Mouse (Mus musculus): Measurements from ENCODE around the gene Tpcn1. TPM values are rescaled to one million over a fixed set of nuclear protein-coding genes. Genes with fewer than 3 reads are reported as not detected.
"Not testable (repeated sequence)": the region's sequence is repeated elsewhere in the genome, so short reads cannot be mapped to it uniquely, and the experiment has no call there.

Tpcn1 gene
- total RNA-seq, 4 experiments from 2014 or later = 32.5 to 41.9 (median 34.2) TPM

DNA sequence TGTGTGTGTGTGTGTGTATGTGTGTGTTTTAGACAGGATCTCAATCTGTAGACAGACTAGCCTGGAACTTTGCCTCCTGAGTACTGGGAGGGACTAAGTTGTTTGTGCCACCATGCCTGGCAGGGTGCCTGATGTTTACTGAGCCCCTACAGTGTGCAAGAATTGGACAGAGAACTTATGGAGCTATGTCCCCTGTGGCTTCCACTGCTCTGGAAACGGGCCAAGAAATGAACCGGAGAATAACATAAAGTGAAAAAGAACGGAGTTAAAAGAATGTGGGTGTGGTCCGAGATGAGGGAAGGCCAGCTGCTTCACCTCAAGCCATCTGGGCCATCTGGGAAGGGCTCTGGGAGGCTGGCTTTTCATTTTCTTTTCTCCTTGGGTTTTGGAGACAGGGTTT is 73.7 kb downstream of the Tpcn1 start:
- DNase-seq (ENCODE audit: low spot score in 2 of 2) = no peak

DNA sequence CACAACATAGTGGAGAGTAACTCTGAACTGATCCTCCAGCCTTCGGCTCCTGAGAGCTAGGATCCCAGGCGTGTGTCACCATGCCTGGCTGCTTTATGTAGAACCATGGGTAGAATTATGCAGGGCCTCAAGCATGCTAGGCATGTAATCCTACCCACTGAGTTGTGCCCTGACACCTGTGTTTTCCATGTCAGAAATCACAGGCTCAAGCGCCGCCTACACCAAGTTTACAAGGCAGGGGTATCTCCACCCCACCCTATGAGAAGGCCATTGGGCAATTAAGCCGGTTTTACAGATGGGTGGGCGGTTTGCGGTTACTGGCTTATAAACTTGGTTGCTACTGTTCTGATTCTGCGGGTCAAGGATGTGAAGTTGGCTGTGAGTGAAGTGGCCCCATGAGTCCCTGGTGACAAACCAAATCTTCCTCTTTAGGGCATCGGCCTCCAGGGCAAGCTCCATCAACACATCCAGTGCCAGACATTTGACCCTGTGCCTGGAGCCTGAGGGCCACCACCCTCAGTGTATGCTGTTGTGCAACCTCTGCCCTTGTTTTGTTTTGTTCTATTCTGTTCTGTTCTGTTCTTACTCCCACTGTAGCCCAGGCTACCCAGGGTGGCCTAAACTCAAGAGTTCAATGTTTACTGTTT is 74.3 kb downstream of the Tpcn1 start:
- DNase-seq (ENCODE audit: low spot score in 2 of 2) = no peak

DNA sequence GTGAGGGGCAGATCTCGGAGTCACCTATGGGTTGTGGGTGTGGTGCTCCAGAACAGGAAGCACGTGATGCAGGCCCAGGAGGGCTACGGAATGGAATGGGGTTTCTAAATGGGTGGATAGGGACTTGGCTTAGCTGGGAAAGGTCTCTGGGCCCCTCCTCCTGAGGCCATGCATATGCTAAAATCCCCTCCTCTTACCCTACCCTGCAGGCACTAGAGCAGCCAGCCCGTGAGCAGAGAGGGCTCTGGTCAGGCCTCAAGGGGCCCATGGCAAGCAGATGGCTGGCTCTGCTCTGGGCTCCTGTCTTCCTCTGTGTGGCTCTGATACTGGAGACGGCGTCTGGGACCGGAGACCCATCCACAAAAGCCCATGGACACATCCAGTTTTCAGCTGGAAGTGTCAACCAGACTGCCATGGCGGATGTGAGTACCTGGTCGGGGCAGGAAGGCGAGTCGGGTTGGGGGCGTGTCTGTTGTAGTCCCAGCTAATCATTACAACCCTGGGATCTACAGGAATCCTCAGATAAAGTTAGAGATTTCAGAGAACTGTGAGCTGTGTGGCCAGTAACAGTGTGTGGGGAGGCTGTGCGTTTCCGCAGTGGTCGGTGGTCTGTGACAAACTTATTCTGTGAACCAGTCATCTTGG is 75.4 kb downstream of the Tpcn1 start:
- DNase-seq (ENCODE audit: low spot score in 2 of 2) = no peak

DNA sequence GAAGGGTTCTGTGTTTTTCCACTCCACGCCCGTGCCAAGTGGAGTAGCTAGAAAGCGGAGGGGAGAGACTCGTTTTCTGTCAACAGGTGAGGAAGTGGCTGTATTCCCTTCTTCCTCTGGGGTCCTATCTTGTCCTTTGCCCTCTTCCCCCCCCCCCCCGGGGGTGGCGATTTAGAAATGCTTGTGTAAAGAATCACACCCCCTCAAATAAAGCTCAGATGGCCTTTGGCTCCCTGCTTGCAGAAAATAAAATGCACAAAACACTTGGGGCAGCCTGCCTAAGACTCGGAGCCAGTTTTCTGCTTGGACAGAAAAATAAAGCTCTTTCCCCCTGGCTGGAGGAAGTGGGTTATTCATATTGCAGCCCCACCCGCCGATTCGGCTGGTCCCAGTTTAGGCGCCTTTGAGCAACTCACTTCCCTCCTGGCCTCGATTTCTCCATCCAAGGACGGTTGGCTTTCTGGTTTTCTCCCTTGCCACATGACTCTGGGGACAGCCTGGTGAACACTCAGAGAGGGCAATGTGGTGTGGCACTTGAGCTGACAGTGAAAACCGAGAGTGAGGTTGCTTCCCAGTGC is 76.7 kb downstream of the Tpcn1 start:
- DNase-seq (ENCODE audit: low spot score in 2 of 2) = no peak

DNA sequence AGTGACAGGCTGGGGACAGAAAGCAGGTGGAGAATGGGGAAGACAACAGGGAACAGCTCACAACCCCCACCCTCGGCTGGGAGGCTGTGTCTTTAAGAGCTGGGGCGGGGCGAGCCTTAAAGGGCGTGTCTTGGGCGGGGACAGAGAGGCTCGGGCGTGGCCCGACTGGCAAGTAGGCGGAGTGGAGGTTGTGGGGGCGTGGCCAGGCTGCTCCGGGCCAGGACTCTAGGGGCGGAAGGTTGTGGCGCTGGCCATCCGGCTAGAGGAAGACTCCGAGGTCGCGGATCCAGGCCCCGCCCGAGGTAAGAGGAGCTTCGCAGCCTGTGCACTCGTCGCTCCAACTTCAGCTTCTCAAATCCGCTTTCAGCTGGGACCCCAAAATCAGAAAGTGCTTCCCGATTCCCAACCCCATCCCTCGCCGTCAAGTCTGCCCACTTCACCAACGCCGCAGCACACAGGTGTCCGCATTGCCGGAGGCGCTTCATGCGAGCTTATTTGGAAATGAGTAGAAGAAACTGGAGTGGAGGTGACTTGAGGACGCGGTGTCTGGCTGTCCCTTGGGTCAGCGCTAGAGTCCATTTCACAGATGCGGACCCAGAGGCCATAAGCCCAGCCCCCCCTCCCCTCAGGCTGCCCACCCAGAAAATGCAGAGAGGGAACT is 77.4 kb downstream of the Tpcn1 start, which contains the start of gene Slc8b1:
Slc8b1 (plus strand) TSS at position 187 of the 661 bp plus-strand sequence.
- DNase-seq (ENCODE audit: low spot score in 2 of 2) = peak; percentile 66 to 82

DNA sequence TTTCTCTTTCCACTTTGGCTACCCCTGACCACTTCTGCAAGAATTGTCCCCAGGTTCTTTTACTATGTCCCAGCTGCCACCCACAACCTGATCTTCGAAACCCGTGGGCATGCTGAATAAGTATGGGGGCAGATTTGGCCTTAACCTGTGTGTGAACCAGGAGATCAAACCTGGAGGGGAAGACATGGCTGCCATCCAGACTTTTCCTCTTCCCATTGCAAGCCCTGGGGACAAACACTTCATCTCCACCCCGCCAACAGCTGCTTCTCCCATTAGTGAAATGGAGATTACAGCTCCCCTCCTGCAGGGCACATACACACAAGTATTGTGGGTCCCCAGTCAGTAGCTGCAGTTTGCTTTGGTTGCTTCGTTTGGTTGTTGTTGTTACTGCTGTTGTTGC is 81.2 kb downstream of the Tpcn1 start:
- DNase-seq (ENCODE audit: low spot score in 2 of 2) = no peak

DNA sequence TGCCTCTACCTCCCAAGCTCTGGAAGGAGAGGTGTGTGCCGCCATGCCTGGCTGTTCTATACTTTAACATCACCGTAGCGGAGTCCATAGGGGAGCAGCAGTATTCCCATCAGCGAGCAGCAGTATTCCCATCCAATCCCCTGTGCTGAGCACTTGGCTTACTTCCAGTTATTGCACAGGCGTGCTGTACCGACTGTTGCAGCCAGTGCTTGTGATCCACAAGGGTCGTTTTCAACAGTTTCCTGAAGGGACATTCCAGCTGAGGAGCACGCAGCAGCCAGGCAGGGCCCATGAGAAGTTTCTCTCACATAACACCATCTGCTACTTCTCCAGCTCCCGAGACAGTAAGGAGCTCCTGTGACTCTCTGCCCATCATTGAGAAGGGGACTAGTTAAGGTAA is 82.0 kb downstream of the Tpcn1 start:
- DNase-seq (ENCODE audit: low spot score in 2 of 2) = no peak

DNA sequence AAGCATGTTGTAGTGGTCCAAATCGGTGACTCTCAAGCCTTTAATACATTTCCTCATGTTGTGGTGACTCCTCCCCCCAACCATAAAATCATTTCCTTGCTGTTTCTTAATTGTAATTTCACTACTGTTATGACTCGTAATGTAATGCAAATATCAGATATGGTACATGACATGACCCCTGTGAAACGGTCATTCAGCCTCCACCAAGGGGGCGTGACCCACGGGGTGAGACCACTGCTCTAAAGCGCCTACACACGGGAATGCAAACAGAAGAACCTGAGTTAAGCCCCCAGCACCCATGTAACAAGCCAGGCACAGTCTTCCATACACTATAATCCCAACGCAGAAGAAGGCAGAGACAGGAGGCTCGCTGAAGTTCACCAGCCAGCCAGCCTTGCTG is 82.7 kb downstream of the Tpcn1 start:
- no peak for DNase-seq (ENCODE audit: low spot score in 2 of 2)

DNA sequence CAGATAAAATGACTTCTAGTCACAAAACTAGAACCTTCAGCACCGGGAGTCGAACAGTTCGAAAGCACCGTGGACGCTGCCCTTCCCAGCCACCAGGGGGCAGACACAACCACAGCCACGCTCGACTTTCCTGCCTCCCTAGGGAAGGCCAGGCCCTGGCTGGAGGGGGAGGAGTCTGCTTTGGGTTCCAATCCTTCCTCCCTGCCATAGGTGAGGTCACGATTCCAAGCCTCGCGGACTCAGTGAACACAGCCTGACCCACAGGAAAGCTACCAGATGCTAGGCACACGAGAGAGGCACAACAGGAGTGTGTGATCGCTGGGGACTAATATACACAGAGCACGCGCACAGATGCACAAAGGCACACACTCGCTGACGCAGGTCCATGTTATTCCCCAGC is 83.1 kb downstream of the Tpcn1 start:
- peak in 1 of 2 experiments; percentile 56 for DNase-seq (ENCODE audit: low spot score in 2 of 2)

DNA sequence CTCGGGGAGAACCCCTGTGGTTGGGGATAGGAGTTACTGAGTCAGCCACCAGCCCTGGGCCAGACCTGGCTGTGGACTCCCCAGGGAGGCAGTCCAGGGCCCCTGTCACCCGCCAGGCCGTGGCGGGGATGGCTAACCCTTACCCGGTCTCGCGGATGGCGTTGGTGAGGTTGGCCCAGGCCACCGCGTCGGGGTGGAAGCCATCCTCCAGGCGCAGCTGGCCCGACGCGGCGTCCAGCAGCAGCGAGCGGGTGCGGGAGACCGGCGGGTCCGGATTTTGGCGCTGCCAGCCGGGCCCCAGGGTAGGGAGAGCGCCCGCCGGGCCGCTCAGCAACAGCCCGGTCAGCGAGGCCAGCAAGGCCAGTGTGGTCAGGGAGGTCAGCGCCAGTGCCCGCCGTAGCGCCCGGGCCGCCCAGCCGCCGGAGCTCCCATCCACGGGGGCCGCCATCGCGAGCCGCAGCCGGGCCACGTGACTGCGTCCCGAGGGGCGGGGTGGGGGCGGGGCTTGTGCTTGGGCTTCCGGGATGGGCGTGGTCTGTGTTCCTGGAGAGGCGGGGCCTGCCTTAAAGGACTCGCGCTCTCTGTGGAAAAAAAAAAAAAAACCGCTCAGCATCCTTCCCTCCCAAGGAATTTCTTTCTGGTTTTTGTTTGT is 85.2 kb downstream of the Tpcn1 start, which contains the start of gene Plbd2:
Plbd2 (minus strand) TSS at position 482 of the 652 bp plus-strand sequence.
- DNase-seq (ENCODE audit: low spot score in 2 of 2) = peak; percentile 37 to 52

DNA sequence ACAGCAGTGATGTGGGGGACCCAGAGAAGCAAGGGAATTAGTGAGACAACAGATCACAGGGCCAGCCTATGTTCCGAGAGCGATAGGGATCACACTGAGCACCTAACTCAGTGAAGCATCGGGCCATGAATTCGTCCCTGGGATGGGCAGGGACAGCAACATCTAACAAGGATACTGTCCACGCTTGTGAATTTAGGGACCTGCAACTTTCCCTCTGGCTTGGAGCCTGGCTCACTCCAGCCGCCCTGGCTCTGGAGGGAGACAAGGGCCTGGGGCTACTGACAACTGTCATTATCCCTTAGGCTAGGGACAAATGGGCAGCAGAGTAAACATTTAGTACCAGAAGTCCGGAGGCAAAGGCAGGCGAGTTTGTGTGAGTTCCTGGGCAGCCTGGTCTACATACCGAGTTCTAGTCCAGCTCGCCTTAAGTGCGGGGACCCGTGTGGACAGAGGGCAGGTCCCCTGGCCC is 85.8 kb downstream of the Tpcn1 start:
- no peak for DNase-seq (ENCODE audit: low spot score in 2 of 2)

DNA sequence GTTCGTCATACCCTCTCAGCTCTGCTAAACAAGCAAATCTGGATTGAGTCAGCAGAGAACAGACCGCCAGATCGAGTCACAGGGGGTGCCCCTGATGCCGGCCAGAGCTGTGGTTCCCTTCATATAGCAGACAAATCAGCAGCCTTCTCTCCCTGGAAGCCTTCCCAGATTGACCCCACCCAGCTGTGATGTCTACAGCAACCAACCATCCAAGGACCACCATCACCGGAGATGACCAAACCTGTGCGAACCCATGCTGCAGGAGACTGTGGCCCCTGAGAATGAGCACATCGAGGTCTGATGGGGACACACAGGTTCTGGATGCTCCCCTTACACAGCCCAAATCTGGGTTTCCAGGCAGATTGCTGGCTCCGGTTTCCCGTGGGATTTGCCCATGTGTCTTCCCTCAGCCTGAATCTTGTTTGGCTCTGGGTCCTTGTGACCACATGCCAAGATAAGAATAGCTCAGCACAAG is 86.3 kb downstream of the Tpcn1 start:
- no peak for DNase-seq (ENCODE audit: low spot score in 2 of 2)

DNA sequence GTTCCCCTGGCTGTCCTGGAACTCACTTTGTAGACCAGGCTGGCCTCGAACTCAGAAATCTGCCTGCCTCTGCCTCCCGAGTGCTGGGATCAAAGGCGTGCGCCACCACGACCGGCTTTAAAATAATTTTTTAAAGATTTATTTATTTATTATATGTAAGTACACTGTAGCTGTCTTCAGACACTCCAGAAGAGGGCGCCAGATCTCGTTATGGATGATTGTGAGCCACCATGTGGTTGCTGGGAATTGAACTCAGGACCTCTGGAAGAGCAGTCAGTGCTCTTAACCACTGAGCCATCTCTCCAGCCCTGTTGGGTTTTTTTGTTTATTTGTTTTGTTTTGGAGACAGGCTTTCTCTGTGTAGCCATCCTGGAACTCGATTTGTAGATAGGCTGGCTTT is 87.9 kb downstream of the Tpcn1 start:
- DNase-seq (ENCODE audit: low spot score in 2 of 2) = not testable (repeated sequence)

DNA sequence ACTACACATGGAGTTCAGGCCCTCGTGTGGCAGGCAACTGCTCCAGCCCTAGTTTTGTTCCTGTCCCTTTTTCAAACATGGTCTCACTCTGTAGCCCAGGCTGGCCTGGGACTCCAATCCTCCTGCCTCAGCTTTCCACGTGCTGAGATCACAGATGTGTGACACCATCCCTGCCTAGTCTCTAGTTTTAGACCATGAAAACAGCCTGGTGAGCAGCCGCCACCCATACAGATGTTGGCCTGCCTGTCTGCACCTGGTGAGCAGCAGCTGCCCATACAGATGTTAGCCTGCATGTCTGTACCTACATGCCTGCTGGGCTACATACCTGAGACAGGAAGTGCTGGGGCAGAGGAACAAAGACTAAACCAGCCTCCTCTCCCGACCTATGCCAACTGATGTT is 89.3 kb downstream of the Tpcn1 start:
- no peak for DNase-seq (ENCODE audit: low spot score in 2 of 2)

DNA sequence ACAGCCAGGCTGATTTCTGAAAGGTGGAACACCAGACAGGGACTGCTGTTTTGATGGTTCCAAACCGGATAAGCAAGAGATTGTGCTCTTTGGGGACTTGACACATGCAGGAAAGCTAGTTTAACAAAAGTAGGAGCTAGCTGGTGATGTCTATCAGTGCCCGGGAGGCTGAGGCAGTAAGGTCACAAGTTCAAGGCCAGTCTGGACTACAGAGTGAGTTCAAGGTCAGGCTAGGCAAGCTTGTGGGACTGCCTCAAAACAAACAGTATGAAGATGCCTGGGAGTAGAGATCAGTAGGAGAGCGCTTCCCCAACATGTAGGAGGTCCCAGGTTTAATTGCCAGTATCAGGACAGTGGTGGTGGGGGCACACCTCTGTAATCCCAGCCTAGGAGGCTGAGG is 91.4 kb downstream of the Tpcn1 start:
- DNase-seq (ENCODE audit: low spot score in 2 of 2) = no peak

DNA sequence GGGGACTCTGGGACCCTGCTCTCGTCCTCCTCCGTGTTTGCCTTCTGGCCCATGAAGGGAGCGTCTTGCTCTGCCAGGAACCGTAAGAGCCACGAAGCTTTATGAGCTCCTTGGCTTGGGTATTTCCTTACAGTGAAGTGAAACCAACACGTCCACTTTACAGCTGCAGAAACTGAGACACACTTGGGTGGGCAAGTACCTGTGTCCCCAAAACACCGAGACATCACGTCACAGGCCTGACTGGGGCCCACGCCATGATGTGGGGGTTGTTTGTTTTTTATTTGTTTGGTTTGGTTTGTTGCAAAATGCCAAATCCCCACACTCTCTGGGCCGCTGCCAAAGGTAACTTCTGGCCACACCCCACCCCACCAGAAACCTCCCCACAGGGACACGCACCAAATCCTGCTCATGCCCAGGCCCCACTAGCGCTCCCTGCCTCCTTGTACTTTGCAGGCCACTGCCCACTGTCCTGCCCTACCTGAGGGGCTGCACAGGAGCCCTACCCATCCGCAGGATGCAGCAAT is 92.7 kb downstream of the Tpcn1 start:
- no peak for DNase-seq (ENCODE audit: low spot score in 2 of 2)

DNA sequence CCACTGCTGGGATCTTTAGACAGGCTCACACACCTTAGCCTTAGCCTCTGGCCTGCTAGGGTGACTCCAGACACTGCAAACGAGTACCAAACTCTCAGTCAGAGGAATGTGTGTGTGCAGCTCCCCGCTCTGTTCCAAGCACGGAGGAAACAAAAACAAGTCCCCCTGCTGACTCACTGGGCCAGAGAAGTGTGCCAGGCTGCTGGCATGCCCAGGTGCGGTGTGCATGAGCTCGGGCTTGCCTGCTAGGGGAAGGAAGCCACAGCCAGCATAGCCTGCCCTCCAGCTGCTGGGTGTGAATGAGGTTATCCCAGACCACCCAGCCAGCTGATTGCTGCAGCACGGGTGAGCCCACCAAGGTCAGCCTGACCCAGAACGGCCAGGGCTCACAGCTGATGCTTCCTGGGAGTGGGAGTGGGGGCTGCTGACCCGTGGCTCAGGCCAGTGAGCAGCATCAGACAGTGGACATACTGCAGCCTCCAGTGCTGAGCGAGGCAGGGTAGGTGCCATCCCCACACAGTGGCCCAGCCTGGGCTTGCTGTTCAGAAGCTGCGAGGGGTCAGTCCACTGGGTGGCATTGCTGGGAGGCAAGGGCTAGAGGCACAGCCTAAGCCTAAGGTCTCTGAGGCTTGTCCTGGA is 93.3 kb downstream of the Tpcn1 start:
- no peak for DNase-seq (ENCODE audit: low spot score in 2 of 2)

DNA sequence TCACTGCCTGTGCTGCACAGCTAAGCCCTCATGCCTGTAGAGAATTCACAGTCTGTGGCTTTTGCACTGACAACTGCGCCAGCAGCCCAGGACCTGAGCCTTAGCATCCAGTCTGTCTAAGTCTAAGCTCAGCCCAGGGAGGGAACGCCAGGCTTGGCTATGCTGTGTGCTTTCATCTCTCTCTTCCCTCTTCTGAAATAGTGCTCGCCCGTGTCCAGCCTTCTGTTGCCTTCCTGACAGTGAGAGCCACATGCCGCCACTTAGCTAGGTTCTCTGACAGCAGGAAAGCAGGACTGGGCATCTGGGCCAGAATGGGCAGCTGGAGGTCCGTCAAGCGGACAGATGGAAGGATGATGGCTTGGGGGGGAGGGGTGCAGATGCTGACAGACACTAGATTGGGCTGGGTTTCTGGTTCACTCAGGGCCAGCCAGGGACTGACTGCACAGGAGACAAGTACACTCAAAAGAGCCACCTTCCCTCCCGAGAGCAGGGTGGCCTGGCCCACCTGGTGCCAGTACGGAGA is 94.5 kb downstream of the Tpcn1 start:
- no peak for DNase-seq (ENCODE audit: low spot score in 2 of 2)

DNA sequence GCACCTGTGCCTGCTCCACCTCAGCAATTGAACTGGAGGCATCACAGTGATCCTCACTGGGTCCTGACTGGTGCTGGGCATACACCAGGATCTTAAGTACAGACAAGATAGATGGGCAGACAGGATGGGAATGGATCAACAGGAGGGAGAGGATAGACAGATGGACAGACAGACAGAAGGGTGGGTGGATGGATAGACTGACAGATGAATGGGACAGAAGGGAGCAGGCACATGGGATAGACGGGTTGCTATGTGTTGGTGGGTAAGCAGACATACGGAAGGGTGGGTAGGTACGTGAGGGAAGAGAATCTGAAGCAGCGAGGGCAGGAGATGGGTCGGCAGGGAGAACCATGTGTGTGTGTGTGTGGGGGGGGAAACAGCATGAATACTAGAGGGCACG is 95.0 kb downstream of the Tpcn1 start:
- no peak for DNase-seq (ENCODE audit: low spot score in 2 of 2)

DNA sequence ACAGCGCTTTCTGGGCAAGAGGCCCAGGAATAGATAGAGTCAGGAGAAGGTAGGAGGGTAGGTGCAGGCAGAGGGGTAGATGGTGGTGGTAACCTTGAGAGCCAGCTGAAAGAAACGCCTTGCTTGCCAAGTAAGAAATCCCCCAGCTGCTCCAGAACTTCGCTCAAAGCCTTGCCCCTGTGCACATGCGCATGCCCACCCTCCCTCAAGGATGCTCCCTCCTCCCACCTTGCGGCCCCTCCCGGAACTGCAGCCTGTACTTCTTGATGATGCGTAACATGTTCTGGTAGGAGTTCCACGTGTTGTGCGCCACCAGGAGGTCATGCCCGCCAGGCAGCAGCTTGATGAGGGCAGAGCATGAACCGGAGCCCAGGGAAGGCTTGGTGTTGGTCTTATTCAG is 96.0 kb downstream of the Tpcn1 start:
- peak in 1 of 2 experiments; percentile 34 for DNase-seq (ENCODE audit: low spot score in 2 of 2)
